Mouse (Mus musculus) cortical plate, adult 2 months (tissue): ENCODE measurements at regions not wholly inside any gene's neighbourhood (a gene's known extent, or its start where the extent isn't known, plus 50 kb on each side); places are given as distances from the start of the nearest gene placed in this dataset.

Experiments
- H3K27ac ChIP-seq: fragments of 200-500 bp; 2 replicates; pipeline ENCODE4 v1.5.1; 2012; ENCODE audit warnings: low read length, control low read depth, inconsistent platforms; ENCODE audit not compliant: insufficient read depth
- H3K4me1 ChIP-seq: fragments of 200-500 bp; 2 replicates; pipeline ENCODE4 v1.6.1; 2011; ENCODE audit warnings: low read length; ENCODE audit not compliant: control insufficient read depth, insufficient read depth
- H3K4me3 ChIP-seq: fragments of 200-500 bp; 2 replicates; pipeline ENCODE4 v1.5.1; 2011; ENCODE audit warnings: mild to moderate bottlenecking, low read length, control low read depth; ENCODE audit not compliant: insufficient read depth
- CTCF ChIP-seq: fragments of 200-500 bp; IDR thresholded peaks from 2 replicates; pipeline ENCODE4 v1.5.1; 2011; ENCODE audit warnings: mild to moderate bottlenecking, control low read depth, low read length; ENCODE audit not compliant: insufficient read depth; ENCODE audit errors: extremely low read depth
- POLR2A ChIP-seq: fragments of 200-500 bp; IDR thresholded peaks from 2 replicates; pipeline ENCODE4 v1.6.1; 2011; ENCODE audit warnings: mild to moderate bottlenecking, low read length, control low read depth; ENCODE audit not compliant: insufficient read depth; ENCODE audit errors: extremely low read depth

- Histone ChIP-seq H3K4me1 (no peaks in the 10 kb centered on the region), H3K4me3 (no peak overlapping the region), H3K27ac (no peak overlapping the region)
- TF ChIP-seq CTCF = no peak
- no peak for TF ChIP-seq POLR2A
These were observed 158.1 kb upstream of the Ctnnb1 start for GRCm38 (mm10) chr9:120770886-120771285.

- Histone ChIP-seq H3K4me3 (no peak overlapping the region), H3K4me1 (no peaks in the 10 kb centered on the region), H3K27ac (no peak overlapping the region)
- no peak for TF ChIP-seq POLR2A
- TF ChIP-seq CTCF = no peak
These were observed 157.0 kb upstream of the Ctnnb1 start for GRCm38 (mm10) chr9:120771896-120772530.

- Histone ChIP-seq H3K4me1 (no peaks in the 10 kb centered on the region), H3K4me3 (no peak overlapping the region), H3K27ac (no peak overlapping the region)
- TF ChIP-seq CTCF (no peak), POLR2A (no peak)
These were observed 154.8 kb upstream of the Ctnnb1 start for GRCm38 (mm10) chr9:120774251-120774650.

- TF ChIP-seq POLR2A = no peak
- TF ChIP-seq CTCF = no peak
- H3K4me1 ChIP-seq = no peaks in the 10 kb centered on the region
- no peak overlapping the region for H3K4me3 ChIP-seq
- H3K27ac ChIP-seq = no peak overlapping the region
These were observed 154.2 kb upstream of the Ctnnb1 start for GRCm38 (mm10) chr9:120774772-120775171.

- no peak overlapping the region for H3K4me3 ChIP-seq
- H3K4me1 ChIP-seq = no peaks in the 10 kb centered on the region
- TF ChIP-seq CTCF = no peak
- no peak for TF ChIP-seq POLR2A
- no peak overlapping the region for H3K27ac ChIP-seq
These were observed 153.3 kb upstream of the Ctnnb1 start for GRCm38 (mm10) chr9:120775721-120776120.

- Histone ChIP-seq H3K4me1 (no peaks in the 10 kb centered on the region), H3K4me3 (no peak overlapping the region), H3K27ac (no peak overlapping the region)
- TF ChIP-seq CTCF (no peak), POLR2A (no peak)
These were observed 152.5 kb upstream of the Ctnnb1 start for GRCm38 (mm10) chr9:120776456-120777001.

- Histone ChIP-seq H3K4me1 (no peaks in the 10 kb centered on the region), H3K27ac (no peak overlapping the region), H3K4me3 (no peak overlapping the region)
- TF ChIP-seq POLR2A (no peak), CTCF (no peak)
These were observed 152.0 kb upstream of the Ctnnb1 start for GRCm38 (mm10) chr9:120777016-120777415.

- Histone ChIP-seq H3K4me3 (no peak overlapping the region), H3K27ac (peak overlapping the region; percentile 40; the same call in 1 of the 2 replicates), H3K4me1 (no peaks in the 10 kb centered on the region)
- TF ChIP-seq CTCF (no peak), POLR2A (no peak)
These were observed 151.5 kb upstream of the Ctnnb1 start for GRCm38 (mm10) chr9:120777501-120777900.

GRCm38 (mm10) chr9:120778423-120778822 is 150.6 kb upstream of the Ctnnb1 start:
- no peak for TF ChIP-seq CTCF
- TF ChIP-seq POLR2A = no peak
- H3K27ac ChIP-seq = peak overlapping the region; percentile 51; the same call in 1 of the 2 replicates
- no peaks in the 10 kb centered on the region for H3K4me1 ChIP-seq
- H3K4me3 ChIP-seq = no peak overlapping the region

GRCm38 (mm10) chr9:120794210-120794609 is 134.8 kb upstream of the Ctnnb1 start:
- no peak overlapping the region for H3K27ac ChIP-seq

GRCm38 (mm10) chr9:120796111-120796880 is 132.7 kb upstream of the Ctnnb1 start:
- H3K4me1 ChIP-seq = peaks cover 7% of the 10 kb centered on the region
- no peak for TF ChIP-seq POLR2A
- no peak for TF ChIP-seq CTCF
- no peak overlapping the region for H3K27ac ChIP-seq
- H3K4me3 ChIP-seq = no peak overlapping the region

More at GRCm38 (mm10) chr9:120794210-120794609, 134.8 kb upstream of the Ctnnb1 start:
- no peak for TF ChIP-seq POLR2A
- TF ChIP-seq CTCF = no peak
- Histone ChIP-seq H3K4me3 (no peak overlapping the region), H3K4me1 (peaks cover 7% of the 10 kb centered on the region)
